Mouse (Mus musculus): ENCODE measurements around the gene Katnal1. TPM values are rescaled to one million over a fixed set of nuclear protein-coding genes. Genes with fewer than 3 reads are reported as not detected.

Gene Katnal1
- polyA plus RNA-seq, 1 experiment from 2014 or later: 39.7 TPM

DNA sequence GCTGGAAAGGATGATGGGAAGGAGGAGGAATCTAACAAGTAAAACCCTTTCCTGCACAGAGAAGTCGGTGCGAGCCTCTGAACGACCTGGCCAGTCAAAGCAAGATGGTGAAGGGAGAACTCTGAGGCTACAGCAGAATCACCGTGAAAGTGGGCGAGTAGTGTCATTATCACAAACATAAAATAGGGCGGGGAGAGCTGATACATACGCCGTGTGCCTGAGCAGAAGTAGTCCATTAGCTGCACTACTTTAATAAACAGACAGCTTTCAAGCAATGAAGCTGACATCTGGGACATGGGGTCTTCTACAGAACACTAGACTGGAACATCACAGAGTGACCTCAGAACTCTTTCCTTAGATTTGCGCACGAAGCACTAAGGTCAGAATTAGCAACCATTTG, 32.6 kb downstream of the Katnal1 start:
- 89% methylated on average over 10 of the region's 10 CpGs for WGBS
- Histone ChIP-seq H3K27ac (replicated peaks) (no peak overlapping the region), H3K4me1 (peaks cover 19% of the 10 kb centered on the region), H3K27me3 (no peaks in the 10 kb centered on the region), H3K4me2 (replicated peaks) (no peak overlapping the region), H3K9me3 (no peaks in the 10 kb centered on the region), H3K36me3 (peaks cover 21% of the 10 kb centered on the region), H3K4me3 (no peak overlapping the region), H3K9ac (replicated peaks) (no peak overlapping the region)
- no peak for ATAC-seq (ENCODE audit: low FRiP score, low read depth)

DNA sequence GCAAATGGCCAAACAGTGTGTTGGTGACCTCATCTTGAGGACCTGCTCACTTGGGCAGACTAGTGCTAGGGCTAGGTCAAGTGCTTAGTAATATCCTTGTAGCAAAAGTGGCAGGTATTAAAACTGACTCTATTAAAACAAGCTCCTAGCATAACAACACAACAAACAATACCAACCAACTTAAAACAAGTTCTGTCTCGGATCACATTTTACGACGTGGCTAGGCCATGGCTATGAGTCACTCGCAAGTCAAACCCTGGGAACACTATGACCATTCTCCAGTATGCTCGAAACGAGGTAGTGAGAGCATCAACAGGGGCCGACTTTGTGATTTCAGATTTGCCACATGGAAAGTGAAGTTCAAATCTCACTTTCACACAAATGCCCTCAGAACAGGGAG, 33.3 kb downstream of the Katnal1 start:
- peaks cover 19% of the 10 kb centered on the region for H3K4me1 ChIP-seq
- H3K9ac ChIP-seq (replicated peaks): no peak overlapping the region; the same call in 1 of the 2 replicates
- peaks cover 28% of the 10 kb centered on the region for H3K36me3 ChIP-seq
- H3K4me3 ChIP-seq: no peak overlapping the region
- no peaks in the 10 kb centered on the region for H3K9me3 ChIP-seq
- H3K27ac ChIP-seq (replicated peaks): no peak overlapping the region
- WGBS: 92% methylated on average over 7 of the region's 7 CpGs
- no peaks in the 10 kb centered on the region for H3K27me3 ChIP-seq
- H3K4me2 ChIP-seq (replicated peaks): no peak overlapping the region
- ATAC-seq (ENCODE audit: low FRiP score, low read depth): no peak

DNA sequence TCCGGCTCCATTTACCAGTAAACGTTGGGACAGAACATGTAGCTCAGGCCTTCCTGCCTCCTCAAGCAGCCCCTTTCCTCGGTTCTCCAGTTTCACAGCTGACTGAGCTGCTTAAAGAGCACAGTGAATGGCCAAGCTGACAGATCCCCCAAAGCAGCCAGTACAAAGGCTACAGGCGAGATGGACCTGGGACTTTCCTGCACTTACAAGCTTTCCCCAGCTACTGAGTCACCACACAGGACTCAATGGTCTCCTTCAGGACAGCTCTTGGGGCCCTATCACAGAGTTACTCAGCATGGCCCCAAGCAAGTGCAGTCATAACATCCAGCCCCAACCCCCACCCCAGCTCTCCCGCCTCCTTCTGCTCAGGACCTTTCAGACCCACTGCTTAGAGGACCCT, 34.1 kb downstream of the Katnal1 start:
- ATAC-seq (ENCODE audit: low FRiP score, low read depth): no peak
- Histone ChIP-seq H3K9me3 (0 out of 2 replicates have a peak, but pooled peaks cover 4% of the 10 kb centered on the region), H3K4me3 (no peak overlapping the region), H3K27ac (replicated peaks) (no peak overlapping the region), H3K9ac (replicated peaks) (no peak overlapping the region; the same call in 1 of the 2 replicates), H3K4me1 (peaks cover 19% of the 10 kb centered on the region), H3K36me3 (peaks cover 34% of the 10 kb centered on the region), H3K4me2 (replicated peaks) (no peak overlapping the region), H3K27me3 (no peaks in the 10 kb centered on the region)
- WGBS: 26% methylated on average over 5 of the region's 5 CpGs

DNA sequence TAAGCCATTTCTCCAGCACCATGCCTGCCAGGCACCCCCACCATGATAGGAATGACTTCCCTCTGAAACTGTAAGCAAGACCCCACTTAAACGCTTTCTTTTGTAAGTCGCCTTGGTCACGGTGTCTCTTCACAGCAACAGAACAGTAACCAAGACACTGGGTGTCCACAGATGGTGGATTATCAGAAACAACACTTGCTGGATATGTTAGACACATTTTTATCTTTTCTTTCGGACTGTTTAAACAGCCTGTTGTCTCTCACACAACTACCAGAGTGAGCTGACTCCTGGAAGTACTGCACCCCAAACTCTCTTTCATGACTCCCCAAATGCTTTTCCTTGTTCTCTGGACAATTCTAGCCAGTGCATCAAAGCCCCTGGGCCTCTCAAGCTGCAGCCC, 38.9 kb downstream of the Katnal1 start:
- peaks cover 52% of the 10 kb centered on the region for H3K36me3 ChIP-seq
- no peak for ATAC-seq (ENCODE audit: low FRiP score, low read depth)
- 0 out of 2 replicates have a peak, but pooled peaks cover 7% of the 10 kb centered on the region for H3K9me3 ChIP-seq
- H3K27ac ChIP-seq (replicated peaks): no peak overlapping the region
- peaks cover 15% of the 10 kb centered on the region for H3K4me1 ChIP-seq
- H3K4me3 ChIP-seq: no peak overlapping the region
- H3K4me2 ChIP-seq (replicated peaks): no peak overlapping the region
- WGBS: 97% methylated on average over 4 of the region's 4 CpGs
- H3K9ac ChIP-seq (replicated peaks): no peak overlapping the region
- no peaks in the 10 kb centered on the region for H3K27me3 ChIP-seq

DNA sequence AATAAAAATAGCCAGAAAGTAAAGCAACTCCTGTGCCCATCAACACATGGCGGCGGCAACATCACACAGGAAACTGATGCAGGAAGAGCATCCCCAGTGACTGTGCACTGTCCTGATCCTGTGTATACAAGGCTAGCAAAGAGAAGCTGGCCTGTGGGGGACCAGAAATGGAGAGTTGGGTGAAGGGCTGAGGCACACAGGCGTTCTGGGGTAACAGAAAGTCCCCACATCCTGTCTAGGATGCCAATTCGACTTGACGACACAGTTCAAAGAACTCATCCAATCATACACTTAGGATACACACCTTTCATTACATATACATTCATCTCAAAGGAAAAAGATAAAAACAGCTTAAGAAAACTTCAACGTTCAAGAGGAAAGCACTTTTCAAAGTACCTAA, 41.1 kb downstream of the Katnal1 start:
- H3K36me3 ChIP-seq: peaks cover 61% of the 10 kb centered on the region
- no peak overlapping the region for H3K9ac ChIP-seq (replicated peaks)
- no peak overlapping the region for H3K27ac ChIP-seq (replicated peaks)
- 93% methylated on average over 6 of the region's 6 CpGs for WGBS
- 0 out of 2 replicates have a peak, but pooled peaks cover 7% of the 10 kb centered on the region for H3K9me3 ChIP-seq
- no peak overlapping the region for H3K4me2 ChIP-seq (replicated peaks)
- H3K4me1 ChIP-seq: 0 out of 2 replicates have a peak, but pooled peaks cover 7% of the 10 kb centered on the region
- no peak for ATAC-seq (ENCODE audit: low FRiP score, low read depth)
- H3K4me3 ChIP-seq: no peak overlapping the region
- H3K27me3 ChIP-seq: no peaks in the 10 kb centered on the region

DNA sequence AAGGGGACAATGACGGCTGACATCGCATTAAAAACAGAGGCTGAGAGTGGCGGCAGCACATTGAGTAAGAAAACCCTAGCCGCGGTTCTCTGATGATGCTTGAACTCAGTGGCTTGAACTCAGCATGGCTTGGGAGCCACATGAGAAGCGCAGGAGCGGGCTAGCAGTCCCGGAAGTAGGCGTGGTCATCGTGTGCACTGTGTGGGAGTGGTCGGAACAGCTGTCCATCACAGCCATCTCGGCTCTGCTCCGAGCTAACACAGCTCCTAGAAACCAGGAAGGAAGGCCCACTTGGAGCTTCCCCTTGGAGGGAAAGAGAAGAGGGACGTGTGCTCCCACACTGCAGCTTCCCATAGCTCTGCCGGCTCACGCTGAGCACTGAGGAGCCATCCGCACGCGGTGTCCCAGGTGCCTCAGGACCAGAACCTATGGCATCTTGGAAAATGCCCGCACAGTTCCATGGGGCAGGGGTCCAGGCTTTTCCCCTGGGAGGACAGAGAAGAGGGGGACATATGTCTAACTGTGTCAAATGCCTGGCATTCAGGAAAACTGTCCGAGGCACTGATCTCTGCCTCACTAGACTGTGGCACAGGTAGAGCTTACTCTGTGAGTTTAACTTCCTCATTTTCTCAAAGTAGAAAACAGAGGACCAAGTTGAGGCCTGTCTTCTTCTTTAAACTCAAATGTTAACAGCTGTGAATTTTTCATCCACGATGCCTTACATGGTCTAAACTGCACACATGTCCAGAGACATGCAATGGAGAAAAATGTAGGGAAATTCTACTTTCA, 43.1 kb downstream of the Katnal1 start:
- H3K4me2 ChIP-seq (replicated peaks): peak overlapping the region; percentile 35
- 32% methylated on average over 22 of the region's 22 CpGs for WGBS
- peak overlapping the region; percentile 7; the same call in 1 of the 2 replicates for H3K4me3 ChIP-seq
- 0 out of 2 replicates have a peak, but pooled peaks cover 7% of the 10 kb centered on the region for H3K9me3 ChIP-seq
- 0 out of 2 replicates have a peak, but pooled peaks cover 7% of the 10 kb centered on the region for H3K4me1 ChIP-seq
- peaks cover 50% of the 10 kb centered on the region for H3K36me3 ChIP-seq
- no peaks in the 10 kb centered on the region for H3K27me3 ChIP-seq
- 0 out of 2 replicates have a peak overlapping the region, but pooled peaks have one; percentile 34 for H3K9ac ChIP-seq (replicated peaks)
- H3K27ac ChIP-seq (replicated peaks): 0 out of 2 replicates have a peak overlapping the region, but pooled peaks have one; percentile 20
- ATAC-seq (ENCODE audit: low FRiP score, low read depth): peak; percentile 96

DNA sequence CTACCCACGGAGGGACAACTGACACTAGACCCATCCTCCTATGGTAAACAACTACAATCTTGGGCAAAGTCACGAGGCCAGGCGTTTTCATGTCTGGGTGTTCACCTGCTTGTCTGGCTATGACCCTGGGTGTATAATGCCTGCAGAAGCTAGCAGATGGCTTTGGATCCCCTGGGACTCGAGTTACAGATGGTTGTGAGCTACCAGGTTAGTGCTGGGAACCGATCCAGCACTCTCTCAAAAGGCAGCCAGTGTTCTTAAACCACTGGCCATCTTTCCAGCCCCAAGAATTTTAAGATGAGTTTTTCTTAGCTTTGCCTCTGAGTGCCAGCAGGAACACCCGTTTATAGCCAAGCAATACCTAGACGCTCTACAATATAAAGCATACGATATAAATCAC, 45.4 kb downstream of the Katnal1 start:
- Histone ChIP-seq H3K27ac (replicated peaks) (no peak overlapping the region), H3K4me2 (replicated peaks) (no peak overlapping the region), H3K9me3 (no peaks in the 10 kb centered on the region), H3K36me3 (peaks cover 53% of the 10 kb centered on the region), H3K4me1 (0 out of 2 replicates have a peak, but pooled peaks cover 7% of the 10 kb centered on the region), H3K9ac (replicated peaks) (no peak overlapping the region), H3K27me3 (no peaks in the 10 kb centered on the region), H3K4me3 (no peak overlapping the region)
- 92% methylated on average over 8 of the region's 8 CpGs for WGBS
- ATAC-seq (ENCODE audit: low FRiP score, low read depth): no peak

DNA sequence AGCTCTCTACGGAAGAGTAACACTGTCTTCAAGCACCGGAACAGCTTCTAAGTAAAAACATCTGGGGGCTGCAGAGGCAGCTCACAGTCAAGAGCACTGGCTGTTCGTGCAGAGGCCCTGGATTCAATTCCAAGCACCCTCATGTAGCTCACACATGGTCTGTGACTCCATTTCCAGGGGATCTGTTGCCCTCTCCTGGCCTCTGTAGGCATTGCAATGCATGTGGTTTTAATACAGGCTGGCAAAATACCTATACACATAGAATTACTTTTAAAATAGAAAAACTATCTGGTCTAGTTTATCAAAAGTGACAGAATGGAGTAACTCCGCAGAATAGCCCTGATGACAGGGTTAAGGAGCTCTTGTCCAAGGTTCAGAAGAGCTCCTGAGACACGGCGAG, 49.9 kb downstream of the Katnal1 start:
- Histone ChIP-seq H3K27ac (replicated peaks) (no peak overlapping the region), H3K4me1 (no peaks in the 10 kb centered on the region), H3K4me3 (no peak overlapping the region), H3K9ac (replicated peaks) (no peak overlapping the region), H3K27me3 (no peaks in the 10 kb centered on the region), H3K36me3 (peaks cover 67% of the 10 kb centered on the region), H3K9me3 (no peaks in the 10 kb centered on the region), H3K4me2 (replicated peaks) (no peak overlapping the region)
- no peak for ATAC-seq (ENCODE audit: low FRiP score, low read depth)
- 84% methylated on average over 6 of the region's 6 CpGs for WGBS

DNA sequence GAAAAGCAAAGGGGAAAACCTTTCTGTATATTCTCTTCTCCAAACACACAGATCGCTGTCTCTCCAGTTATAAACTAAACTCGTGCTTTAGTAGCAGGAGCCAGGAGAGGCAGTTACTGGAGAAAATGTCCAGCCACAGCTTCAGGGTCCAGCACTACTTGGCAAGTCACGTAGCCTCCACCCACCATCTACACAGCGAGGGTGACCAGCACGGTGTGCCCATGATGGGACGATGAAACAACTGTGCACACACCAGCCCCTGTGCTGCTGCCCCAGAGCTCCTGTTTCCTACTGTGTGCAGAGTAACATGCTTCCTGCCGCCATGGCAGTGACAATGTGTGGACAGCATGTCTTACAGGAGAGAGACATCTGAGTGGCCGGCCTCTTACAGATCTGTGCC, 56.0 kb downstream of the Katnal1 start:
- no peak for ATAC-seq (ENCODE audit: low FRiP score, low read depth)
- no peaks in the 10 kb centered on the region for H3K27me3 ChIP-seq
- no peaks in the 10 kb centered on the region for H3K9me3 ChIP-seq
- H3K4me3 ChIP-seq: no peak overlapping the region
- WGBS: 86% methylated on average over 8 of the region's 8 CpGs
- no peaks in the 10 kb centered on the region for H3K4me1 ChIP-seq
- H3K9ac ChIP-seq (replicated peaks): no peak overlapping the region
- H3K36me3 ChIP-seq: peaks cover 44% of the 10 kb centered on the region
- H3K27ac ChIP-seq (replicated peaks): no peak overlapping the region
- no peak overlapping the region for H3K4me2 ChIP-seq (replicated peaks)

DNA sequence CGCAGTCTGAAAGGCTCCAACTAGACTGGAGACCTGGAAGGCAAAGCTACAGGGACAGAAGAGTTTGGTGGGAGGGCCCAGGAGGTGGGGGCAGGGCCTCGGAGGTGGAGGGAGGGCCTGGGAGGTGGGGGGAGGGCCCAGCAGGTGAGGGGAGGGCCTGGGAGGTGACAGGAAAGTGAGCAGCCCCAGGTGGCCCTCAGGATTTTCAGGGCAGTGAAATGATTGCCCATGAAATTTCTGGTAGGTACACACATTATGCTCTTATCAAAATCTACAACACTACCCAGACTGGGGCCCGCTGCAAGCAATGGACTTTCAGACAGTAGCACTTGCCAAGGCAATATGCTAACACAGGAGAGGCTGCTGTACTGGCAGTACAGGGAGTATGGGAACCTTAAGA, 59.5 kb downstream of the Katnal1 start:
- Histone ChIP-seq H3K27me3 (no peaks in the 10 kb centered on the region), H3K4me1 (no peaks in the 10 kb centered on the region), H3K27ac (replicated peaks) (no peak overlapping the region), H3K36me3 (peaks cover 15% of the 10 kb centered on the region), H3K9me3 (no peaks in the 10 kb centered on the region), H3K4me3 (no peak overlapping the region), H3K4me2 (replicated peaks) (no peak overlapping the region), H3K9ac (replicated peaks) (no peak overlapping the region)
- 53% methylated on average over 3 of the region's 3 CpGs for WGBS
- ATAC-seq (ENCODE audit: low FRiP score, low read depth): no peak

DNA sequence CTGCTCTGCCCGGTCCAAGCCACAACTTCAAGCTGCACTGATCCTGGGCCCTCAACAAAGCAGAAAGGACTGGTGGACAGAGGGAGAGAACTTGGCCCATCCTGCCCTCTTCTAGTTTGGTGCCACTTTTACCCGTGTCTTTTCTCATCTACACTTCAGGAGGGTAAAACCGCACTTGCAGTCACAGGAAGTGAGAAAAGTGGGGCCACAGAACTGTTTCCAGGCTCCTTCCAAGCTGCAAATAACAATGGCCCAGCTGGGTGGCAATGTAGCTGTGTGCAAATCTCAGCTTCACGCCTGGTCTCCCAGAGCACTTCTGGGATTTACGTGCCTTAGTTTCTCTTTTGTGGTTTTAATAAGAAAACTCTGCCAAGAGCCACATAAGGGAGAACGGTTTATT, 61.4 kb downstream of the Katnal1 start:
- peaks cover 6% of the 10 kb centered on the region; the same call in 1 of the 2 replicates for H3K4me1 ChIP-seq
- no peak overlapping the region for H3K27ac ChIP-seq (replicated peaks)
- no peak overlapping the region for H3K9ac ChIP-seq (replicated peaks)
- no peaks in the 10 kb centered on the region for H3K27me3 ChIP-seq
- no peaks in the 10 kb centered on the region; the same call in 1 of the 2 replicates for H3K36me3 ChIP-seq
- no peak overlapping the region for H3K4me3 ChIP-seq
- H3K9me3 ChIP-seq: no peaks in the 10 kb centered on the region
- ATAC-seq (ENCODE audit: low FRiP score, low read depth): no peak
- H3K4me2 ChIP-seq (replicated peaks): no peak overlapping the region
- WGBS: 78% methylated on average over 6 of the region's 6 CpGs

DNA sequence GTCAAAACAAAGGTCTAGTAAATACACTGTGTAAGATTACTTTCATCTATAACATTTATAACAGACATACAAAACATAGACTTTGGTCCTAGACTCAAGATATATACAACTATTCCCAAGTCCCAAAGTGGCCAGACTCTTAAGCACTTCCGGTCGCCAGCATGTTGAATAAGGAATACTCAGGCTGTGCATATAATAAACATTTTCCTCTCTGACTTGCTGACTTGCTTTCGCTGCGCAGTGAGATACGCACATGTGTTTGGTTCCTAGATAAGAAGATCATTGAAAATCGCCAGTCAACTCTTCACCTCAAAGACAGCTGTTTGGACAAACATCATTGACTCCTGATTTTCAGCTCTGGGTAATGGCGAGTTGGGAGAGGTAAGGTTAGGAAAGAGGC, 61.9 kb downstream of the Katnal1 start:
- peaks cover 6% of the 10 kb centered on the region; the same call in 1 of the 2 replicates for H3K4me1 ChIP-seq
- H3K9ac ChIP-seq (replicated peaks): no peak overlapping the region
- H3K9me3 ChIP-seq: no peaks in the 10 kb centered on the region
- H3K4me3 ChIP-seq: no peak overlapping the region
- no peak for ATAC-seq (ENCODE audit: low FRiP score, low read depth)
- 92% methylated on average over 7 of the region's 7 CpGs for WGBS
- no peak overlapping the region for H3K4me2 ChIP-seq (replicated peaks)
- H3K36me3 ChIP-seq: no peaks in the 10 kb centered on the region
- no peaks in the 10 kb centered on the region for H3K27me3 ChIP-seq
- no peak overlapping the region for H3K27ac ChIP-seq (replicated peaks)
